Mouse (Mus musculus) liver, postnatal 0 days (tissue): ENCODE measurements around the gene Slc7a6os.

ENCODE experiments used
- CTCF ChIP-seq: sonication (generic); IDR thresholded peaks from 2 replicates; pipeline ENCODE4 v1.5.1; 2016; ENCODE audit warnings: antibody characterized with exemption, low read depth
- EP300 ChIP-seq: IDR thresholded peaks from 2 replicates; pipeline ENCODE4 v1.6.1; 2016; ENCODE audit warnings: antibody characterized with exemption, low read depth, mild to moderate bottlenecking

GRCm38 (mm10) chr8:106168356-106169016 is 42.2 kb downstream of the Slc7a6os start, which contains the start of gene Slc7a6:
- TF ChIP-seq CTCF (0 out of 2 replicates have a peak, but pooled peaks have one; percentile 4), EP300 (no peak)
